Mouse (Mus musculus): ENCODE measurements around the gene Garnl3. TPM values are rescaled to one million over a fixed set of nuclear protein-coding genes. Genes with fewer than 3 reads are reported as not detected.
A peak's percentile ranks its signal among the peaks of the same experiment; 100 is the strongest.
"Not testable (repeated sequence)": the region's sequence is repeated elsewhere in the genome, so short reads cannot be mapped to it uniquely, and the experiment has no call there.

Garnl3 gene
- total and polyA plus RNA-seq, 2 experiments from 2014 or later, result 4.0 to 6.1 TPM

- no peak overlapping the region for H3K4me3 ChIP-seq (ENCODE audit: low read depth, low read length)
- no peaks in the 10 kb centered on the region for H3K27me3 ChIP-seq (ENCODE audit: control insufficient read depth, insufficient read depth, low read length)
- no peak overlapping the region for H3K27ac ChIP-seq (ENCODE audit: low read depth)
- H3K4me1 ChIP-seq (ENCODE audit: control insufficient read depth, insufficient read depth), result peaks cover 12% of the 10 kb centered on the region; the same call in 1 of the 2 replicates
- H3K4me2 ChIP-seq (ENCODE audit: low read depth, low read length), result no peak overlapping the region
- no peaks in the 10 kb centered on the region for H3K36me3 ChIP-seq (replicated peaks; ENCODE audit: control insufficient read depth, insufficient read depth, low read length)
- no peak for ATAC-seq (ENCODE audit: insufficient read depth, low read depth)
- WGBS, result 71% methylated on average over 10 of the region's 10 CpGs
- no peak for DNase-seq (ENCODE audit: low spot score)
- no peak for TF ChIP-seq EP300 (IDR thresholded peaks at IDR 0.05; ENCODE audit: low read depth)
- TF ChIP-seq CTCF (IDR thresholded peaks at IDR 0.05; ENCODE audit: low read depth), result no peak
- no peak overlapping the region for H3K9ac ChIP-seq (replicated peaks; ENCODE audit: low read depth, low read length)
- H3K9me3 ChIP-seq (replicated peaks; ENCODE audit: control insufficient read depth, low read length), result no peaks in the 10 kb centered on the region
These were observed 36.2 kb downstream of the Garnl3 start for GRCm38 (mm10) chr2:33095221-33095671.

- H3K27me3 ChIP-seq (ENCODE audit: control insufficient read depth, insufficient read depth, low read length), result no peaks in the 10 kb centered on the region
- no peaks in the 10 kb centered on the region for H3K36me3 ChIP-seq (replicated peaks; ENCODE audit: control insufficient read depth, insufficient read depth, low read length)
- 66% methylated on average over 8 of the region's 8 CpGs for WGBS
- H3K4me1 ChIP-seq (ENCODE audit: control insufficient read depth, insufficient read depth), result peaks cover 12% of the 10 kb centered on the region; the same call in 1 of the 2 replicates
- H3K9ac ChIP-seq (replicated peaks; ENCODE audit: low read depth, low read length), result no peak overlapping the region
- no peak overlapping the region for H3K4me3 ChIP-seq (ENCODE audit: low read depth, low read length)
- peak; percentile 32 for DNase-seq (ENCODE audit: low spot score)
- H3K4me2 ChIP-seq (ENCODE audit: low read depth, low read length), result no peak overlapping the region
- no peak for TF ChIP-seq CTCF (IDR thresholded peaks at IDR 0.05; ENCODE audit: low read depth)
- no peak for TF ChIP-seq EP300 (IDR thresholded peaks at IDR 0.05; ENCODE audit: low read depth)
- H3K27ac ChIP-seq (ENCODE audit: low read depth), result no peak overlapping the region
- ATAC-seq (ENCODE audit: insufficient read depth, low read depth), result no peak
- H3K9me3 ChIP-seq (replicated peaks; ENCODE audit: control insufficient read depth, low read length), result no peaks in the 10 kb centered on the region
These were observed 40.6 kb downstream of the Garnl3 start for GRCm38 (mm10) chr2:33090620-33091520.

GRCm38 (mm10) chr2:33090033-33090400 lies 41.4 kb downstream of the Garnl3 start:
- not testable (repeated sequence) for ATAC-seq (ENCODE audit: insufficient read depth, low read depth); H3K9me3 ChIP-seq (replicated peaks; ENCODE audit: control insufficient read depth, low read length); H3K4me2 ChIP-seq (ENCODE audit: low read depth, low read length); DNase-seq (ENCODE audit: low spot score); H3K9ac ChIP-seq (replicated peaks; ENCODE audit: low read depth, low read length); H3K27me3 ChIP-seq (ENCODE audit: control insufficient read depth, insufficient read depth, low read length); H3K27ac ChIP-seq (ENCODE audit: low read depth); H3K4me3 ChIP-seq (ENCODE audit: low read depth, low read length); H3K36me3 ChIP-seq (replicated peaks; ENCODE audit: control insufficient read depth, insufficient read depth, low read length)
- H3K4me1 ChIP-seq (ENCODE audit: control insufficient read depth, insufficient read depth), result peaks cover 12% of the 10 kb centered on the region; the same call in 1 of the 2 replicates
- WGBS, result 78% methylated on average over 1 of the region's 1 CpGs

GRCm38 (mm10) chr2:33089356-33090032 lies 42.0 kb downstream of the Garnl3 start:
- Histone ChIP-seq H3K4me1 (ENCODE audit: control insufficient read depth, insufficient read depth) (peaks cover 12% of the 10 kb centered on the region; the same call in 1 of the 2 replicates), H3K4me3 (ENCODE audit: low read depth, low read length) (no peak overlapping the region), H3K4me2 (ENCODE audit: low read depth, low read length) (no peak overlapping the region), H3K27me3 (ENCODE audit: control insufficient read depth, insufficient read depth, low read length) (no peaks in the 10 kb centered on the region), H3K27ac (ENCODE audit: low read depth) (no peak overlapping the region), H3K9me3 (replicated peaks; ENCODE audit: control insufficient read depth, low read length) (no peaks in the 10 kb centered on the region), H3K36me3 (replicated peaks; ENCODE audit: control insufficient read depth, insufficient read depth, low read length) (no peaks in the 10 kb centered on the region), H3K9ac (replicated peaks; ENCODE audit: low read depth, low read length) (no peak overlapping the region)
- DNase-seq (ENCODE audit: low spot score) (no peak), ATAC-seq (ENCODE audit: insufficient read depth, low read depth) (no peak)
- TF ChIP-seq EP300 (IDR thresholded peaks at IDR 0.05; ENCODE audit: low read depth), result no peak
- no peak for TF ChIP-seq CTCF (IDR thresholded peaks at IDR 0.05; ENCODE audit: low read depth)
- 84% methylated on average over 5 of the region's 5 CpGs for WGBS

- ATAC-seq (ENCODE audit: insufficient read depth, low read depth) (no peak), DNase-seq (ENCODE audit: low spot score) (no peak)
- no peaks in the 10 kb centered on the region for H3K9me3 ChIP-seq (replicated peaks; ENCODE audit: control insufficient read depth, low read length)
- H3K36me3 ChIP-seq (replicated peaks; ENCODE audit: control insufficient read depth, insufficient read depth, low read length), result no peaks in the 10 kb centered on the region
- no peaks in the 10 kb centered on the region for H3K27me3 ChIP-seq (ENCODE audit: control insufficient read depth, insufficient read depth, low read length)
- no peak overlapping the region for H3K4me3 ChIP-seq (ENCODE audit: low read depth, low read length)
- peaks cover 12% of the 10 kb centered on the region; the same call in 1 of the 2 replicates for H3K4me1 ChIP-seq (ENCODE audit: control insufficient read depth, insufficient read depth)
- TF ChIP-seq EP300 (IDR thresholded peaks at IDR 0.05; ENCODE audit: low read depth) (no peak), CTCF (IDR thresholded peaks at IDR 0.05; ENCODE audit: low read depth) (no peak)
- WGBS, result 72% methylated on average over 7 of the region's 7 CpGs
- H3K27ac ChIP-seq (ENCODE audit: low read depth), result no peak overlapping the region
- H3K4me2 ChIP-seq (ENCODE audit: low read depth, low read length), result no peak overlapping the region
- H3K9ac ChIP-seq (replicated peaks; ENCODE audit: low read depth, low read length), result no peak overlapping the region
These were observed 44.6 kb downstream of the Garnl3 start for GRCm38 (mm10) chr2:33086671-33087363.
